ENCODE assay signal across 11 mouse cellular contexts in the genomic region with DNA sequence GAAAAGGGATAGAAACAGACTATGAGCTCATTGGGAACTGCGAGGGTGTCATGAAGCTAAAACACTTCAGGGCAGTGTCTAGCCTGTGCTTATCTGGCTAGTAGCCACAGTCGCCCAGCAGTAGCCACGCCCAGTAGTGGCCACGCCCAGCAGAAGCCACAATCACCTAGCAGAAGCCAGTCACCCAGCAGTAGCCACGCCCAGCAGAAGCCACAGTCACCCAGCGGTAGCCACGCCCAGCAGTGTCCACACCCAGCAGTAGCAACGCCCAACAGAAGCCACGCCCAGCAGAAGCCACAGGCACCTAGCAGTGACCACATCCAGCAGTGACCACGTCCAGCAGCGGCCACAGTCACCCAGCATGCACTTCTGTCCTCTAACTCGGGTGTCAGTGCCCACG.
DNase-seq lines count a peak whose midpoint lies in the region; ATAC-seq lines count a peak whose summit lies in the region.
"Had no signal": no experiment of that assay in that cellular context is flagged by ENCODE, and none has a peak within 500 bp of the region (broad histone marks: within the 10 kb centered on the region; RNA-seq: fewer than 3 reads in every experiment).

No protein-coding gene starts in this region.

- intact Hi-C loops in gastrocnemius, postnatal 36 days (cut with DNase I) = no loop called here
- intact Hi-C loops in left cerebral cortex, postnatal 10 days (cut with DNase I) = loop anchor here (5.0 kb wide), 1 partner anchor 63 kb away; the partner anchor contains the start of gene Sez6l

- H3K27me3 ChIP-seq in kidney, embryonic 16.5 days (ENCODE audit: insufficient read depth, low read length) = no peaks in the 10 kb centered on the region; the same call in 1 of the 2 replicates
- no peaks in the 10 kb centered on the region for H3K27me3 ChIP-seq in intestine, embryonic 14.5 days (replicated peaks; ENCODE audit: control insufficient read depth, insufficient read depth, low read length)
- H3K27me3 ChIP-seq in neural tube, embryonic 12.5 days (replicated peaks) = 0 out of 2 replicates have a peak, but pooled peaks cover 10% of the 10 kb centered on the region

- H3K4me2 ChIP-seq in kidney, embryonic 16.5 days (replicated peaks; ENCODE audit: low read depth, low read length) = peak overlapping the region; percentile 41
- peak overlapping the region; percentile 26; the same call in 1 of the 2 replicates for H3K4me2 ChIP-seq in intestine, embryonic 14.5 days (ENCODE audit: low read length)
- H3K4me2 ChIP-seq in neural tube, embryonic 12.5 days (replicated peaks) = peak overlapping the region; percentile 36

- H3K27ac ChIP-seq in kidney, embryonic 16.5 days (ENCODE audit: low read length) = no peak overlapping the region
- no peak overlapping the region for H3K27ac ChIP-seq in intestine, embryonic 14.5 days (ENCODE audit: low read depth)
- no peak overlapping the region for H3K27ac ChIP-seq in neural tube, embryonic 12.5 days
- H3K27ac ChIP-seq: macrophage had no signal

- no peaks in the 10 kb centered on the region for H3K9me3 ChIP-seq in kidney, embryonic 16.5 days (ENCODE audit: low read length)
- H3K9me3 ChIP-seq in intestine, embryonic 14.5 days (ENCODE audit: control insufficient read depth, low read length) = no peaks in the 10 kb centered on the region
- H3K9me3 ChIP-seq in neural tube, embryonic 12.5 days = no peaks in the 10 kb centered on the region

- ATAC-seq in kidney, embryonic 16.5 days (ENCODE audit: low FRiP score, low TSS enrichment) = peak; percentile 77; the same call in 1 of the 2 replicates
- ATAC-seq in intestine, embryonic 14.5 days (replicated peaks; ENCODE audit: low FRiP score, low TSS enrichment, low read depth) = no peak
- no peak for ATAC-seq in neural tube, embryonic 12.5 days (ENCODE audit: low FRiP score, low read depth)

- H3K9ac ChIP-seq in kidney, embryonic 16.5 days (replicated peaks; ENCODE audit: low read length) = no peak overlapping the region
- H3K9ac ChIP-seq in intestine, embryonic 14.5 days (ENCODE audit: low read length) = no peak overlapping the region
- H3K9ac ChIP-seq in neural tube, embryonic 12.5 days = no peak overlapping the region

- peak overlapping the region; percentile 6 for H3K4me3 ChIP-seq in kidney, embryonic 16.5 days (ENCODE audit: low read length)
- no peak overlapping the region for H3K4me3 ChIP-seq in intestine, embryonic 14.5 days (ENCODE audit: low read depth, low read length)
- H3K4me3 ChIP-seq in neural tube, embryonic 12.5 days = no peak overlapping the region

- no peaks in the 10 kb centered on the region for H3K4me1 ChIP-seq in kidney, embryonic 16.5 days (ENCODE audit: insufficient read depth, low read length)
- H3K4me1 ChIP-seq in intestine, embryonic 14.5 days (replicated peaks; ENCODE audit: control insufficient read depth, insufficient read depth, low read length) = 0 out of 2 replicates have a peak, but pooled peaks cover 3% of the 10 kb centered on the region
- H3K4me1 ChIP-seq in neural tube, embryonic 12.5 days = peaks cover 21% of the 10 kb centered on the region

- no peak for DNase-seq in kidney, postnatal 14 days
- DNase-seq in c-Kit-positive CD71-negative TER-119-negative erythroid progenitor cells, embryonic 14.5 days (ENCODE audit: low read depth) = peak; percentile 28
- DNase-seq in intestine, embryonic 14.5 days (ENCODE audit: low spot score) = no peak
- no peak for DNase-seq in gastrocnemius, postnatal 36 days
- no peak for DNase-seq in left cerebral cortex, postnatal 10 days (ENCODE audit: extremely low spot score in 1 of 2, low spot score in 2 of 2)
- no peak for DNase-seq in layer of hippocampus, postnatal 25 days (ENCODE audit: extremely low spot score in 1 of 2, low spot score in 1 of 2)
- DNase-seq: adrenal gland, postnatal 10 days; thymus, adult 2 months had no signal

- no peaks in the 10 kb centered on the region for H3K36me3 ChIP-seq in kidney, embryonic 16.5 days (ENCODE audit: insufficient read depth, low read length)
- no peaks in the 10 kb centered on the region for H3K36me3 ChIP-seq in intestine, embryonic 14.5 days (ENCODE audit: control insufficient read depth, insufficient read depth, low read length)
- no peaks in the 10 kb centered on the region for H3K36me3 ChIP-seq in neural tube, embryonic 12.5 days

- 16% methylated on average over 13 of the region's 13 CpGs for WGBS in kidney, embryonic 16.5 days
- WGBS in intestine, embryonic 14.5 days = 16% methylated on average over 13 of the region's 13 CpGs
- WGBS in neural tube, embryonic 12.5 days = 15% methylated on average over 13 of the region's 13 CpGs
